Mouse (Mus musculus): ENCODE results near the gene Ptpn20.

The Ptpn20 gene

GRCm38 (mm10) chr14:33588951-33589350, at the start of gene Ptpn20:
Gene Ptpn20 (plus strand): TSS chr14:33589207.
- DNase-seq: no peak

GRCm38 (mm10) chr14:33539559-33540167, 49.3 kb upstream of the Ptpn20 start:
- DNase-seq: no peak

- DNase-seq: no peak
Measured at GRCm38 (mm10) chr14:33545565-33546143, 43.4 kb upstream of the Ptpn20 start.

GRCm38 (mm10) chr14:33548650-33549049, 40.4 kb upstream of the Ptpn20 start:
- no peak for DNase-seq

GRCm38 (mm10) chr14:33549856-33550255, 39.2 kb upstream of the Ptpn20 start:
- DNase-seq: peak; percentile 60

GRCm38 (mm10) chr14:33570737-33571136, 18.3 kb upstream of the Ptpn20 start:
- DNase-seq: no peak

- no peak for DNase-seq
Measured at GRCm38 (mm10) chr14:33573643-33574042, 15.4 kb upstream of the Ptpn20 start.

GRCm38 (mm10) chr14:33579771-33580484, 9.1 kb upstream of the Ptpn20 start:
- DNase-seq: no peak

GRCm38 (mm10) chr14:33598376-33599130, 9.5 kb downstream of the Ptpn20 start:
- no peak for DNase-seq

- no peak for DNase-seq
Measured at GRCm38 (mm10) chr14:33607431-33607830, 18.4 kb downstream of the Ptpn20 start.

- no peak for DNase-seq
Measured at GRCm38 (mm10) chr14:33625036-33625435, 36.0 kb downstream of the Ptpn20 start.

GRCm38 (mm10) chr14:33632790-33633372, 43.9 kb downstream of the Ptpn20 start:
- DNase-seq: peak; percentile 3

GRCm38 (mm10) chr14:33634354-33634753, 45.3 kb downstream of the Ptpn20 start:
- no peak for DNase-seq

GRCm38 (mm10) chr14:33634774-33635173, 45.8 kb downstream of the Ptpn20 start:
- DNase-seq: no peak

GRCm38 (mm10) chr14:33639357-33639756, 50.4 kb downstream of the Ptpn20 start:
- DNase-seq: no peak

- no peak for DNase-seq
Measured at GRCm38 (mm10) chr14:33650721-33651120, 61.7 kb downstream of the Ptpn20 start.

GRCm38 (mm10) chr14:33657471-33657901, 68.5 kb downstream of the Ptpn20 start:
- no peak for DNase-seq

- DNase-seq: no peak
Measured at GRCm38 (mm10) chr14:33658331-33658730, 69.3 kb downstream of the Ptpn20 start.

GRCm38 (mm10) chr14:33662080-33662479, 73.1 kb downstream of the Ptpn20 start:
- no peak for DNase-seq

GRCm38 (mm10) chr14:33666301-33666700, 77.3 kb downstream of the Ptpn20 start:
- DNase-seq: no peak

- no peak for DNase-seq
Measured at GRCm38 (mm10) chr14:33669891-33670290, 80.9 kb downstream of the Ptpn20 start.

- peak; percentile 23 for DNase-seq
Measured at GRCm38 (mm10) chr14:33673350-33674087, 84.5 kb downstream of the Ptpn20 start.

All from cerebellum, adult 8-10 months (tissue).